Mouse (Mus musculus): ENCODE data around the gene Fam78a. TPM values are rescaled to one million over a fixed set of nuclear protein-coding genes. Genes with fewer than 3 reads are reported as not detected.
A peak's percentile ranks its signal among the peaks of the same experiment; 100 is the strongest.

Gene Fam78a
- polyA plus RNA-seq, 1 experiment from 2014 or later = 26.7 TPM

- 43% methylated on average over 22 of the region's 22 CpGs for WGBS
- Histone ChIP-seq H3K36me3 (peaks cover under 1% of the 10 kb centered on the region; the same call in 1 of the 2 replicates), H3K9me3 (replicated peaks) (no peaks in the 10 kb centered on the region), H3K9ac (peak within 1 kb of the TSS; percentile 70), H3K4me1 (replicated peaks) (peaks cover 12% of the 10 kb centered on the region), H3K4me3 (peak within 1 kb of the TSS; percentile 52), H3K4me2 (peak within 1 kb of the TSS; percentile 76), H3K27me3 (no peaks in the 10 kb centered on the region), H3K27ac (peak within 1 kb of the TSS; percentile 82)
- peak; percentile 84 for ATAC-seq (replicated peaks; ENCODE audit: insufficient number of reproducible peaks, insufficient read depth, low FRiP score, low read depth)
Observed at GRCm38 (mm10) chr2:32095351-32096121, 10.9 kb upstream of the Fam78a start, which contains the start of gene Plpp7. Gene Plpp7 (plus strand): TSS chr2:32095528.

- 84% methylated on average over 7 of the region's 7 CpGs for WGBS
- H3K4me1 ChIP-seq (replicated peaks) = peaks cover 15% of the 10 kb centered on the region
- no peak for ATAC-seq (replicated peaks; ENCODE audit: insufficient number of reproducible peaks, insufficient read depth, low FRiP score, low read depth)
- H3K27ac ChIP-seq = no peak overlapping the region
- H3K27me3 ChIP-seq = no peaks in the 10 kb centered on the region
- H3K9me3 ChIP-seq (replicated peaks) = no peaks in the 10 kb centered on the region
- no peak overlapping the region for H3K4me2 ChIP-seq
- no peak overlapping the region for H3K9ac ChIP-seq
- H3K4me3 ChIP-seq = no peak overlapping the region
- H3K36me3 ChIP-seq = no peaks in the 10 kb centered on the region; the same call in 1 of the 2 replicates
Observed at GRCm38 (mm10) chr2:32094001-32094707, 9.5 kb upstream of the Fam78a start.

DNA sequence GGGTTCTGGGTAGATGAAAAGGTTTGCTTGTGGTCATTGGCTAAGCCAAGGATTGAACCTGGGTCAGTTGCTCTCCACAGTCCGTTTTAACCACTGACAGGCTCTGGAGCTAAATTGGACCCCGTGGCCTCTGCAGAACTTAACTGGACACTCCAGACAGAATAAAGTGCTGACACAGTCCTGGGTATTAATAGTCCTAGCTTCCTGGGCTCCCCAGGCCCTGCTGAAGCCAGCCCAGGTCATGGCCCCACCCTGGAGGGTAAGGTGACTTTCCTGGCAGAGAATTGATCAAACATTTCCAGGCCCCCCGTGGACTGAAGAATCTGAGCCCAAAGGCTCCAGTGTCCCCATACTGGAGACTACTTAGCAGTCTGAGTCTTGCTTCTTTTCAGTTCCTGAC, 7.3 kb upstream of the Fam78a start:
- 50% methylated on average over 3 of the region's 3 CpGs for WGBS
- no peak overlapping the region for H3K4me2 ChIP-seq

GRCm38 (mm10) chr2:32090145-32090544, 5.5 kb upstream of the Fam78a start:
- 65% methylated on average over 2 of the region's 2 CpGs for WGBS
- H3K4me1 ChIP-seq (replicated peaks) = peaks cover 15% of the 10 kb centered on the region
- H3K36me3 ChIP-seq = no peaks in the 10 kb centered on the region
- no peak overlapping the region for H3K4me3 ChIP-seq
- no peak overlapping the region for H3K4me2 ChIP-seq
- H3K27ac ChIP-seq = no peak overlapping the region
- no peaks in the 10 kb centered on the region for H3K9me3 ChIP-seq (replicated peaks)
- no peak overlapping the region for H3K9ac ChIP-seq
- no peak for ATAC-seq (replicated peaks; ENCODE audit: insufficient number of reproducible peaks, insufficient read depth, low FRiP score, low read depth)
- 0 out of 2 replicates have a peak, but pooled peaks cover 3% of the 10 kb centered on the region for H3K27me3 ChIP-seq

More for the DNA sequence above, 7.3 kb upstream of the Fam78a start:
- Histone ChIP-seq H3K36me3 (no peaks in the 10 kb centered on the region), H3K4me3 (no peak overlapping the region), H3K9me3 (replicated peaks) (no peaks in the 10 kb centered on the region), H3K4me1 (replicated peaks) (peaks cover 27% of the 10 kb centered on the region), H3K27me3 (0 out of 2 replicates have a peak, but pooled peaks cover 3% of the 10 kb centered on the region), H3K27ac (no peak overlapping the region), H3K9ac (0 out of 2 replicates have a peak overlapping the region, but pooled peaks have one; percentile 14)
- no peak for ATAC-seq (replicated peaks; ENCODE audit: insufficient number of reproducible peaks, insufficient read depth, low FRiP score, low read depth)

GRCm38 (mm10) chr2:32089606-32090005, 4.9 kb upstream of the Fam78a start:
- H3K27me3 ChIP-seq = 0 out of 2 replicates have a peak, but pooled peaks cover 3% of the 10 kb centered on the region
- no peak overlapping the region for H3K9ac ChIP-seq
- no peak overlapping the region for H3K4me2 ChIP-seq
- H3K27ac ChIP-seq = peak overlapping the region; percentile 93
- no peak overlapping the region for H3K4me3 ChIP-seq
- WGBS = 62% methylated on average over 3 of the region's 3 CpGs
- ATAC-seq (replicated peaks; ENCODE audit: insufficient number of reproducible peaks, insufficient read depth, low FRiP score, low read depth) = no peak
- H3K4me1 ChIP-seq (replicated peaks) = peaks cover 17% of the 10 kb centered on the region
- H3K36me3 ChIP-seq = no peaks in the 10 kb centered on the region
- no peaks in the 10 kb centered on the region for H3K9me3 ChIP-seq (replicated peaks)

GRCm38 (mm10) chr2:32088372-32088981, 3.8 kb upstream of the Fam78a start:
- Histone ChIP-seq H3K4me2 (peak overlapping the region; percentile 74), H3K27ac (peak overlapping the region; percentile 93), H3K36me3 (no peaks in the 10 kb centered on the region), H3K27me3 (0 out of 2 replicates have a peak, but pooled peaks cover 3% of the 10 kb centered on the region), H3K9ac (peak overlapping the region; percentile 49), H3K4me3 (peak overlapping the region; percentile 42), H3K4me1 (replicated peaks) (peaks cover 20% of the 10 kb centered on the region), H3K9me3 (replicated peaks) (no peaks in the 10 kb centered on the region)
- 6% methylated on average over 35 of the region's 35 CpGs for WGBS
- peak; percentile 43 for ATAC-seq (replicated peaks; ENCODE audit: insufficient number of reproducible peaks, insufficient read depth, low FRiP score, low read depth)

- H3K27ac ChIP-seq = no peak overlapping the region
- ATAC-seq (replicated peaks; ENCODE audit: insufficient number of reproducible peaks, insufficient read depth, low FRiP score, low read depth) = no peak
- H3K4me3 ChIP-seq = no peak overlapping the region
- no peaks in the 10 kb centered on the region for H3K9me3 ChIP-seq (replicated peaks)
- no peaks in the 10 kb centered on the region for H3K36me3 ChIP-seq
- H3K27me3 ChIP-seq = 0 out of 2 replicates have a peak, but pooled peaks cover 3% of the 10 kb centered on the region
- H3K9ac ChIP-seq = no peak overlapping the region
- peaks cover 20% of the 10 kb centered on the region for H3K4me1 ChIP-seq (replicated peaks)
- 61% methylated on average over 4 of the region's 4 CpGs for WGBS
- H3K4me2 ChIP-seq = no peak overlapping the region
Observed at GRCm38 (mm10) chr2:32087606-32088005, 2.9 kb upstream of the Fam78a start.

DNA sequence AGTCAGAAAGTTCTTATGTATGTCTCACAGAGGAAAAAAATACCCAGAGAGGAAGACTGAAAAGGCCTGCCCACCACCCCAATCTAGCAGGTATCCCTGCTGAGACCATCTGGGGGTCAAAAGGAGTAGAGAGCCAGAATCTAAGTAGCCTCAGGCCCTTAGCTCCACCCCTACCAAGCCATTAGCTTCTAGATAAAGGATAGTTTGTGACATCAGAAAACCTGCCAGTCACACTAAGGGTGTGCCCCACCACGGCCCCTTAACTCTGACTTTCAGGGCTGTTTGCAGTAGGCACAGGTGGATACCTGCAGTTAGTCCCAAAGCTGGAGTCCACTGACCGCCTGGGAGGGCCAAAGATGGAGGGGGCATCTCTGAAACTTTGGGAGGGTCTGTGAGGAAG, 574 bp upstream of the Fam78a start:
- H3K4me3 ChIP-seq = no peak overlapping the region
- H3K9ac ChIP-seq = no peak overlapping the region
- H3K36me3 ChIP-seq = no peaks in the 10 kb centered on the region
- H3K4me2 ChIP-seq = no peak overlapping the region
- no peak for ATAC-seq (replicated peaks; ENCODE audit: insufficient number of reproducible peaks, insufficient read depth, low FRiP score, low read depth)
- H3K9me3 ChIP-seq (replicated peaks) = no peaks in the 10 kb centered on the region
- 72% methylated on average over 2 of the region's 2 CpGs for WGBS
- H3K27me3 ChIP-seq = 0 out of 2 replicates have a peak, but pooled peaks cover 3% of the 10 kb centered on the region
- peak overlapping the region; percentile 89; the same call in 1 of the 2 replicates for H3K27ac ChIP-seq
- H3K4me1 ChIP-seq (replicated peaks) = peaks cover 32% of the 10 kb centered on the region

- Histone ChIP-seq H3K4me1 (replicated peaks) (peaks cover 36% of the 10 kb centered on the region), H3K4me2 (peak overlapping the region; percentile 99), H3K4me3 (peak overlapping the region; percentile 58), H3K36me3 (no peaks in the 10 kb centered on the region), H3K27ac (peak overlapping the region; percentile 89; the same call in 1 of the 2 replicates), H3K9ac (peak overlapping the region; percentile 71; the same call in 1 of the 2 replicates), H3K9me3 (replicated peaks) (no peaks in the 10 kb centered on the region), H3K27me3 (0 out of 2 replicates have a peak, but pooled peaks cover 3% of the 10 kb centered on the region)
- no peak for ATAC-seq (replicated peaks; ENCODE audit: insufficient number of reproducible peaks, insufficient read depth, low FRiP score, low read depth)
- 24% methylated on average over 2 of the region's 2 CpGs for WGBS
Observed at GRCm38 (mm10) chr2:32084872-32085199, 179 bp upstream of the Fam78a start.

DNA sequence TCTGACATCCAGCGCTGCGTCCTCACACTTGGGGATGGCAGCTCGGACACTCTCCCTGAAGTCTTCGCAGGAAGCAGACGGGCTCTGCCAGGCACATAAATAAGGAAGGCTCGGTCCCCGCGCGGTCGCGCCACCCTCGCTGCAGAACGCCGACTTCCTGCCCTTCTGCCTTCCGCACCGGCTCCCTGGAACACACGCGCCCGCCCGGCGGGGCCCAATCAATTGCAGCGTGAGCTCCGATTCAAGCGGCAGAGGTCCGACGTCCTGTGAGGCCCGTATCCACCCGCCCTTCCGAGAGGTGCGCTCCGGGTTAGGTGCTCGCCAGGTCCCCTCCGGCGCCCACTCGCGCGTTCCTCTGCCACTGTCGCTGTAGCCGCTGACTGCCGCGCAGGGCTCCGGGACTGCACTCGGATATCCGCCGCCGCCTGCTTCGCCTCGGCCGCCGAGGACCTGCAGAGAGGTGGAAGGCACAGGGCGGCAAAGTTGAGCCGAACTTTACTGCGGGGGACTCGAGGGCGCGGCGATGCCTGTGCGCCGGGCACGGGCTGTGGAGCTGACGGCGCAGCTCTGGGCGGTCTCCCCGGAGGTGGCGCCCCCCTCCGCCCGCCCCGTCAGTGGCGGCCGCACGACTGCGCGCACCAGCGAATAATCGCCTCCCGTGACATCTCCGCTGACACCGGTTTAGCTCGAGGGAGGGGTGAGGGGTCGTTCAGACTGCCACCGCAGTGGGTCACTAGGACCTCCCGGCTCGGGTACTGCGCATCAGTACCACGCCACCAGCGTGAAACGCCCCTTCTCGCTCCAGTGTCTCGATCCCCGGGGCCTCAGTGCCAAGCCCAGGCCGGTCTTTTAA, 1.3 kb downstream of the Fam78a start:
- H3K9me3 ChIP-seq (replicated peaks) = no peaks in the 10 kb centered on the region
- H3K36me3 ChIP-seq = no peaks in the 10 kb centered on the region
- under 1% methylated on average over 91 of the region's 91 CpGs for WGBS
- peak; percentile 33; the same call in 1 of the 2 replicates for ATAC-seq (replicated peaks; ENCODE audit: insufficient number of reproducible peaks, insufficient read depth, low FRiP score, low read depth)
- peak overlapping the region; percentile 99 for H3K4me2 ChIP-seq
- H3K4me1 ChIP-seq (replicated peaks) = peaks cover 40% of the 10 kb centered on the region
- H3K27ac ChIP-seq = peak overlapping the region; percentile 89
- peak overlapping the region; percentile 71 for H3K9ac ChIP-seq
- peak overlapping the region; percentile 58 for H3K4me3 ChIP-seq
- H3K27me3 ChIP-seq = 0 out of 2 replicates have a peak, but pooled peaks cover 1% of the 10 kb centered on the region
